ENCODE assay signal across 18 mouse cellular contexts in the genomic region with DNA sequence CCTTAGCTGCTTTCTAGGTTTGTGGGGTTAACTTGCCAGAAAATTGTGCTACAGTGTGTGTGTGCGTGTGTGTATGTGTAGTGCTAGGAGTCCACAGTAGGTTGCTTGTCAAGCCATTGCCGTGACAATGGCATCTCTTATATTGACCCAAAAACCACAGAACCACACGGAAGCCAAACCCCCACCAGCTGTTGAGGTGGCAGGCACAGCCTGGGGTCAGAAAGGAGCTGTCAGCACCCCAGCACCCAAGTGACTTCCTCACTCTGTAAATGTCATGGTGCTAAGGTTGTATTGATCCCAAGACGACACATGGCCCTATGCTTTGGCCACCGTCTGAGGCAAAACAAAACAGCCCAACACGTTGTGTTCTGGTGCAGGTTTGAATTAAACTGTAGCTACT. TPM values are rescaled to one million over a fixed set of nuclear protein-coding genes. Genes with fewer than 3 reads are reported as not detected.
DNase-seq lines count a peak whose midpoint lies in the region; ATAC-seq and TF ChIP-seq lines count a peak whose summit lies in the region.
"Had no signal": no experiment of that assay in that cellular context is flagged by ENCODE, and none has a peak within 500 bp of the region (broad histone marks: within the 10 kb centered on the region; RNA-seq: fewer than 3 reads in every experiment).

No protein-coding gene starts in this region.

- H3K4me2 ChIP-seq in hindbrain, embryonic 12.5 days (replicated peaks), result no peak overlapping the region
- no peak overlapping the region for H3K4me2 ChIP-seq in myocyte (ENCODE audit: low read depth)

- no peaks in the 10 kb centered on the region for H3K27me3 ChIP-seq in hindbrain, embryonic 12.5 days
- no peaks in the 10 kb centered on the region for H3K27me3 ChIP-seq in hindbrain, embryonic 10.5 days (ENCODE audit: insufficient read depth, poor library complexity, severe bottlenecking)
- H3K27me3 ChIP-seq in myocyte (ENCODE audit: control insufficient read depth, insufficient read depth, insufficient read length), result peaks cover 33% of the 10 kb centered on the region
- no peaks in the 10 kb centered on the region for H3K27me3 ChIP-seq in heart, embryonic 10.5 days (ENCODE audit: insufficient read depth, poor library complexity, severe bottlenecking)

- no peak overlapping the region for H3K4me3 ChIP-seq in hindbrain, embryonic 12.5 days
- H3K4me3 ChIP-seq in hindbrain, embryonic 10.5 days, result no peak overlapping the region
- H3K4me3 ChIP-seq in myocyte, result no peak overlapping the region
- H3K4me3 ChIP-seq in heart, embryonic 10.5 days, result no peak overlapping the region

- H3K36me3 ChIP-seq in hindbrain, embryonic 12.5 days, result peaks cover 53% of the 10 kb centered on the region
- peaks cover 57% of the 10 kb centered on the region for H3K36me3 ChIP-seq in hindbrain, embryonic 10.5 days
- H3K36me3 ChIP-seq in myocyte (ENCODE audit: control insufficient read depth, insufficient read depth), result no peaks in the 10 kb centered on the region
- no peaks in the 10 kb centered on the region for H3K36me3 ChIP-seq in heart, embryonic 10.5 days
- H3K36me3 ChIP-seq: G1E had no signal

- H3K79me2 ChIP-seq in myocyte (ENCODE audit: control insufficient read depth, insufficient read depth), result no peaks in the 10 kb centered on the region

- H3K4me1 ChIP-seq in hindbrain, embryonic 12.5 days, result peaks cover 6% of the 10 kb centered on the region
- H3K4me1 ChIP-seq in hindbrain, embryonic 10.5 days (replicated peaks), result peaks cover 22% of the 10 kb centered on the region
- H3K4me1 ChIP-seq in heart, embryonic 10.5 days, result peaks cover 18% of the 10 kb centered on the region

- no peaks in the 10 kb centered on the region for H3K9me3 ChIP-seq in hindbrain, embryonic 12.5 days (replicated peaks)
- no peaks in the 10 kb centered on the region for H3K9me3 ChIP-seq in hindbrain, embryonic 10.5 days
- H3K9me3 ChIP-seq in heart, embryonic 10.5 days, result no peaks in the 10 kb centered on the region
- H3K9me3 ChIP-seq: G1E had no signal

- 72% methylated on average over 6 of the region's 6 CpGs for WGBS in hindbrain, embryonic 12.5 days
- 78% methylated on average over 6 of the region's 6 CpGs for WGBS in hindbrain, embryonic 10.5 days
- WGBS in heart, embryonic 10.5 days, result 86% methylated on average over 6 of the region's 6 CpGs

- no peak for ATAC-seq in hindbrain, embryonic 12.5 days (ENCODE audit: low FRiP score)
- ATAC-seq: activated CD4-positive, CD25-positive, alpha-beta regulatory T cell, adult 4 months; CD4-positive, CD25-positive, alpha-beta regulatory T cell, adult 4 months; Patski had no signal

- TF ChIP-seq POLR2A in myocyte (IDR thresholded peaks at IDR 0.05; ENCODE audit: insufficient read length, low read depth), result no peak

- H3K27ac ChIP-seq in hindbrain, embryonic 12.5 days, result peak overlapping the region; percentile 3; the same call in 1 of the 2 replicates
- no peak overlapping the region for H3K27ac ChIP-seq in hindbrain, embryonic 10.5 days
- no peak overlapping the region for H3K27ac ChIP-seq in heart, embryonic 10.5 days

- no peak overlapping the region for H3K9ac ChIP-seq in hindbrain, embryonic 12.5 days

- DNase-seq in hindbrain, embryonic 10.5 days (ENCODE audit: low spot score), result no peak
- DNase-seq in heart, embryonic 10.5 days (ENCODE audit: low spot score), result no peak
- DNase-seq: adrenal gland, adult 2 months; adrenal gland, adult 8-10 months; adrenal gland, postnatal 10 days; adrenal gland, postnatal 14 days; adrenal gland, postnatal 25 days; adrenal gland, postnatal 36 days; B cell, adult 2 months; cerebellum, adult 11 months; cerebellum, adult 11-12 months; cerebellum, adult 18-20 months had no signal

- H3ac ChIP-seq in myocyte (ENCODE audit: control insufficient read depth, insufficient read length), result no peak overlapping the region

TF ChIP-seq in myocyte, 11 proteins besides CTCF, POLR2A, EP300 and RAD21:
- peak in 1 of 3 experiments; percentile 58 for TF ChIP-seq MYOG (IDR thresholded peaks at IDR 0.05; ENCODE audit: control insufficient read depth in 1 of 3, insufficient read depth in 1 of 3, insufficient read length in 2 of 3, low read depth in 2 of 3)
- no peak for TF ChIP-seq POLR2AphosphoS2 (IDR thresholded peaks at IDR 0.05; ENCODE audit: insufficient read length, low read depth)
- peak; percentile 10 for TF ChIP-seq TCF3 (IDR thresholded peaks at IDR 0.05; ENCODE audit: insufficient read length, low read depth)
- TF ChIP-seq MYOD1 (IDR thresholded peaks at IDR 0.05; ENCODE audit: control insufficient read depth in 1 of 3, insufficient read length in 2 of 3, low read depth in 2 of 3), result peak in 1 of 3 experiments; percentile 61
TF ChIP-seq in myocyte: peak in this region for 3.

RNA-seq across cellular contexts. Expression of gene Mapre3, which starts 15.5 kb away (rescaled TPM):
- 73.1 and 81.0 TPM in 2 replicates for polyA plus RNA-seq in hindbrain, embryonic 12.5 days (2016; fragmentation: Nextera tagmentation; extraction: Ambion mirVana)
- polyA plus RNA-seq in hindbrain, embryonic 10.5 days (2016; fragmentation: Nextera tagmentation; extraction: Ambion mirVana), result 21.1 and 41.8 TPM in 2 replicates
- 58.7 TPM for polyA plus RNA-seq in myocyte (2012; fragmentation: generic; extraction: Trizol)
- 16.3 and 16.6 TPM in 2 replicates for polyA plus RNA-seq in heart, embryonic 10.5 days (2016; fragmentation: Nextera tagmentation; extraction: Ambion mirVana)
- polyA plus RNA-seq: G1E had no signal
